Mouse (Mus musculus): Measurements from ENCODE around the gene Fxyd1. TPM values are rescaled to one million over a fixed set of nuclear protein-coding genes. Genes with fewer than 3 reads are reported as not detected.

Fxyd1 gene
- polyA plus RNA-seq (2014; fragmentation: Illumina TruSeq; extraction: RNeasy Lipid Tissue Mini Kit (QIAGEN cat#74804); ENCODE audit: low read depth, low replicate concordance) = 4.9 TPM

GRCm38 (mm10) chr7:31057071-31057470, at the start of gene Fxyd1:
TSS of gene Fxyd1 (minus strand) at chr7:31057199.

GRCm38 (mm10) chr7:31076492-31076891, 19.5 kb upstream of the Fxyd1 start, which contains the start of gene Fxyd3:
TSS of gene Fxyd3 (minus strand) at chr7:31076704.

GRCm38 (mm10) chr7:31059108-31059507, 2.1 kb upstream of the Fxyd1 start, which contains the start of gene Lgi4:
TSS of gene Lgi4 (plus strand) at chr7:31059342.

GRCm38 (mm10) chr7:31051321-31052021, 5.5 kb downstream of the Fxyd1 start, which contains the start of gene Fxyd7:
TSS of gene Fxyd7 (minus strand) at chr7:31051467.

GRCm38 (mm10) chr7:31042431-31042910, 14.5 kb downstream of the Fxyd1 start, which contains the start of gene Fxyd5:
TSS of gene Fxyd5 (minus strand) at chr7:31042481.

Other genes with a start within 250 kb of the Fxyd1 start
- 1.3 TPM for gene Ffar2, start 233.4 kb downstream of the Fxyd1 start, polyA plus RNA-seq (2014; fragmentation: Illumina TruSeq; extraction: RNeasy Lipid Tissue Mini Kit (QIAGEN cat#74804); ENCODE audit: low read depth, low replicate concordance)
- gene Ffar3, start 201.0 kb downstream of the Fxyd1 start, polyA plus RNA-seq (2014; fragmentation: Illumina TruSeq; extraction: RNeasy Lipid Tissue Mini Kit (QIAGEN cat#74804); ENCODE audit: low read depth, low replicate concordance) = not detected
- not detected for gene Ffar1, start 195.6 kb downstream of the Fxyd1 start, polyA plus RNA-seq (2014; fragmentation: Illumina TruSeq; extraction: RNeasy Lipid Tissue Mini Kit (QIAGEN cat#74804); ENCODE audit: low read depth, low replicate concordance)
- gene Cd22, start 176.9 kb downstream of the Fxyd1 start, polyA plus RNA-seq (2014; fragmentation: Illumina TruSeq; extraction: RNeasy Lipid Tissue Mini Kit (QIAGEN cat#74804); ENCODE audit: low read depth, low replicate concordance) = not detected
- gene Mag, start 142.3 kb downstream of the Fxyd1 start, polyA plus RNA-seq (2014; fragmentation: Illumina TruSeq; extraction: RNeasy Lipid Tissue Mini Kit (QIAGEN cat#74804); ENCODE audit: low read depth, low replicate concordance) = not detected
- not detected for gene Hamp2, start 132.5 kb downstream of the Fxyd1 start, polyA plus RNA-seq (2014; fragmentation: Illumina TruSeq; extraction: RNeasy Lipid Tissue Mini Kit (QIAGEN cat#74804); ENCODE audit: low read depth, low replicate concordance)
- 67.1 TPM for gene Hamp, start 113.2 kb downstream of the Fxyd1 start, polyA plus RNA-seq (2014; fragmentation: Illumina TruSeq; extraction: RNeasy Lipid Tissue Mini Kit (QIAGEN cat#74804); ENCODE audit: low read depth, low replicate concordance)
- gene Usf2, start 100.4 kb downstream of the Fxyd1 start, polyA plus RNA-seq (2014; fragmentation: Illumina TruSeq; extraction: RNeasy Lipid Tissue Mini Kit (QIAGEN cat#74804); ENCODE audit: low read depth, low replicate concordance) = 121 TPM
- gene Lsr, start 83.7 kb downstream of the Fxyd1 start, polyA plus RNA-seq (2014; fragmentation: Illumina TruSeq; extraction: RNeasy Lipid Tissue Mini Kit (QIAGEN cat#74804); ENCODE audit: low read depth, low replicate concordance) = not detected
- gene Fam187b, start 83.4 kb downstream of the Fxyd1 start, polyA plus RNA-seq (2014; fragmentation: Illumina TruSeq; extraction: RNeasy Lipid Tissue Mini Kit (QIAGEN cat#74804); ENCODE audit: low read depth, low replicate concordance) = not detected
- gene Fxyd5, start 14.7 kb downstream of the Fxyd1 start, polyA plus RNA-seq (2014; fragmentation: Illumina TruSeq; extraction: RNeasy Lipid Tissue Mini Kit (QIAGEN cat#74804); ENCODE audit: low read depth, low replicate concordance) = 5.8 TPM
- not detected for gene Fxyd7, start 5.7 kb downstream of the Fxyd1 start, polyA plus RNA-seq (2014; fragmentation: Illumina TruSeq; extraction: RNeasy Lipid Tissue Mini Kit (QIAGEN cat#74804); ENCODE audit: low read depth, low replicate concordance)
- gene Lgi4, start 2.1 kb upstream of the Fxyd1 start, polyA plus RNA-seq (2014; fragmentation: Illumina TruSeq; extraction: RNeasy Lipid Tissue Mini Kit (QIAGEN cat#74804); ENCODE audit: low read depth, low replicate concordance) = 0.23 TPM
- not detected for gene Fxyd3, start 19.5 kb upstream of the Fxyd1 start, polyA plus RNA-seq (2014; fragmentation: Illumina TruSeq; extraction: RNeasy Lipid Tissue Mini Kit (QIAGEN cat#74804); ENCODE audit: low read depth, low replicate concordance)
- gene Hpn, start 58.1 kb upstream of the Fxyd1 start, polyA plus RNA-seq (2014; fragmentation: Illumina TruSeq; extraction: RNeasy Lipid Tissue Mini Kit (QIAGEN cat#74804); ENCODE audit: low read depth, low replicate concordance) = not detected
- 0.64 TPM for gene Scn1b, start 69.8 kb upstream of the Fxyd1 start, polyA plus RNA-seq (2014; fragmentation: Illumina TruSeq; extraction: RNeasy Lipid Tissue Mini Kit (QIAGEN cat#74804); ENCODE audit: low read depth, low replicate concordance)
- 6.1 TPM for gene Gramd1a, start 98.7 kb upstream of the Fxyd1 start, polyA plus RNA-seq (2014; fragmentation: Illumina TruSeq; extraction: RNeasy Lipid Tissue Mini Kit (QIAGEN cat#74804); ENCODE audit: low read depth, low replicate concordance)
- gene Scgb2b2, start 233.3 kb upstream of the Fxyd1 start, polyA plus RNA-seq (2014; fragmentation: Illumina TruSeq; extraction: RNeasy Lipid Tissue Mini Kit (QIAGEN cat#74804); ENCODE audit: low read depth, low replicate concordance) = not detected
- not detected for gene Scgb1b2, start 234.6 kb upstream of the Fxyd1 start, polyA plus RNA-seq (2014; fragmentation: Illumina TruSeq; extraction: RNeasy Lipid Tissue Mini Kit (QIAGEN cat#74804); ENCODE audit: low read depth, low replicate concordance)